Mouse (Mus musculus) thymus, postnatal 0 days (tissue): ENCODE results near the gene Kbtbd12. TPM values are rescaled to one million over a fixed set of nuclear protein-coding genes. Genes with fewer than 3 reads are reported as not detected.

Experiments used
- DNase-seq: peaks from one replicate; pipeline ENCODE4 v3.0.0-alpha.2; 2015; ENCODE audit warnings: low spot score
- polyA plus RNA-seq: library from polyadenylated mRNA; unstranded; fragments of >200 nt; fragmentation: Nextera tagmentation; extraction: Ambion mirVana; gene quantifications from 2 replicates; pipeline ENCODE4 v1.2.1, GENCODE M21; 2015

Kbtbd12 gene
- polyA plus RNA-seq, 1 experiment from 2014 or later = 0.21 TPM

DNA sequence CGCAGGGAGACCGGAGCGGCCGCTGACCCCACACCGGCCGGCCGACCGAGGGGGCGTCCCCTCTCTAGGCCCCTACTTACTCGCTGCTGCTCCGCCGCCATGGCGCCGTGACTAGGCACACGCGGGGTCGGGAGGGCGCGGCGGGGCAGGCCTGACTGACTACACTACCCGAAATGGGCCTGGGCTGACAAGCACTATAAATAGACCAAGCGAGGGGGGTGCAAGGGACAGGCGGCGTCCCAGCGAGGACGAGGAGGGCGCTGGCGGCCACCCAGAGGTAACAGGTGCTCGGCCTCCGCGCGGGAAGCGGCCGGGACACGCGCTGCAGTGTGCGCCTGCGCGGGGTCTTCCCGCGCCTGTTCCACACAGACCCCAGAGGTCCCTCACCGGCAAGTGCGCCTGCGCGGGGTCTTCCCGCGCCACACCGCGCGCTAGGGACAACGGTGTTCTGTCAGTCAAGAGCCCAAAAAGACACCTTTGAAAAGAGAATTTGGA, 10.4 kb downstream of the Kbtbd12 start:
- peak; percentile 81 for DNase-seq

DNA sequence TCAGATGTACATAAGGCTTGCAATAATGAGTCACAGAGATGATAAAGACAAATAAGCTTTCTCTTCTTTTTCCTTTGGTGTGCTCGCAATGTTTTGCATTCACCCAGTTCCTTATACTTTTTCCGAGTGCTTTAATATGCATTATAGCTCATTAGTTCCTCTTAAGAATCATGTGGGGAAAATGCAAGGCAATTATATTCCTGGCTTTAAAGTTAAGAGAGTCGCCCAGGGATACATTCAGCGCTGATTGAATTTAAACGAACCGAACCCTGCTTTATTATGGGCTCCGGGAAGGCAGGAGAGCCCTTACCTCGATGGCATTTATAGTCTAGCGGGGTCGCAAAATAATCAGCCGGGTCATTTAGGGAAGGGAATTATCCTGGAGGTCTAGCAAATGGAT, 10.8 kb downstream of the Kbtbd12 start:
- no peak for DNase-seq

DNA sequence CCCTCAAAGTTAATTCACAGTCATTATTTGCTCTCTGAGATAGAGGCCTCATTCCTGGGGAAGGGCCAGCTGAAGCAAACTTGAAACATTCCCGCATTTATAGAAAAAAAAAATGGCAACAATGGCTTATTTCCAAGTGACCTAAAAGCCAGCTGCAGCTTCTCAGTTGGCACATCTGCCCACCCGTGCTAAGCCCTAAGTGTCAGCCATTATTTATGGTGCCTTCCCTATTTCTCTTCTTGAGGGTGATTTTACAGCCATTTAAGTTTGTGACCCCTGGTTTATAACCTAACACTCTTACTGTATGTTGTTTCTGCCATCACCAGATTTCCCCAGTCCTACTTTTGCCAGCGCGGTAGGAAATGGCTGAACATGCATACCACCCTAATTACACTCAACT, 11.3 kb downstream of the Kbtbd12 start:
- no peak for DNase-seq

DNA sequence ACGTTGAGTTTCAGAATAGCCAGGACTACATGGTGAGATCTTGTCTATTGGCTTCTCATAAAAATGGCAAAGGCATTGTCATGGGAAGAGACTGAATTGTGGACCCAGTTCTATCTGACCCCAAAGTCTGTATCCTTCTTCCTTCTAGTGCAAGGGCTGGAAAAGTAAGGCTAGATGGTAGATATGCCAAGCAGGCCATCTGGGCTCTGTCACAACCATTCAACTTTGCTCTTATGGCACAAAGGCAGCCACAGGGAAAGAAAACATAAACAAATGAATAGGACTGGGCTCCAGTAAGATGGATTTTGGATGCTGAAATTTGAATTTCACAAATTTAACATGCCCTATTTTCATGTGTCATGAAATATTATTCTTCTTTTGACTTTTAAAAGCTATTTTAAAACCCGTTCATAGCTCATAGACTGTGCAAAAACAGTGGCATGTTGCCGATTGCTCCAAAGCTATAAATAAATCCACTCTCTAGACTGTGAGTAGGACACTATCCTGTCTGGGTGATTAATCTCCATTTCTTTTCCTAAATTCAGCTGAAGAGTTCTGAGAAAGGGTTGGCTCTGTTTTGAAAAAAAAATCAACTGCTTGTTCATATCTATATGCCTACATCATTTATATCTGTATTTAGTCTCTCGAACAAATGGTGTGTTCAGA, 15.8 kb downstream of the Kbtbd12 start:
- no peak for DNase-seq

DNA sequence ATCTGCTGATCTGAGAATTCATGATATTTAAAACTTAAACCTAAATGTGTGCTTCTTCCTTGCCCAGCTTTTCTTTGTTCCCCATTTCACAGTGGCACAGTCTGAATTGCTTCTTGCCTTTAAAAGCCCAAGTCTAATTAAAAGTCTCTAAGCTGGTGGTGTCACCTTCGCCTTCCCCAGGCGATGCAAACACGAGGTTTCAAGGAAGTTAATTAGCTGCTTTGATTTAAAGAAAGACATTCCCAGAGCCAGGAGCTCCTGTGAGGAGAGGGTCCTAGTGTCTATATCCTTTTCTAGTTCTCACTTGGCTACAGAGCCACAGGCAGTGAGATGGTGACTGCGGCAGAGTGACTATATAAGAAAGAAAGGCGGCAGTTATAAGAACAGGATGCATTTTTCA, 18.2 kb downstream of the Kbtbd12 start:
- no peak for DNase-seq

DNA sequence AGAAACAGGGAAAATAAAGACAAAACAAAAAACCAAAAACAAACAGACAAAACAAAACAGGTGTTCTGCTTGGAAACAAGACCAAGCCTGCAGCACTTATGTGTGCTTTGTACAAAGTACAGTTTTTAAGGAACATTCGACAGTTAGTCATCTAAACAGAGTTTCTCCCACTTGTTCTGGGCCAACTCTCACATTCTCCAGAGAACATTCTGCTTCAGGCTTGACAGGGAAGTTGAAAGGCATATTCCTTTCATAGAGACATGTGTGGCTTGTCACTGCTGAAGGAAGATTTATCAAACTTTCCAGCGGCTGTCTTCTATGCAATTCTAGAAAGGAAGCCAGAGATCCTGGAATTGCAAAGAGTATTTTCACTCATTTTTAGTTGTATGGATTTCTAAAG, 22.4 kb downstream of the Kbtbd12 start:
- DNase-seq = no peak

DNA sequence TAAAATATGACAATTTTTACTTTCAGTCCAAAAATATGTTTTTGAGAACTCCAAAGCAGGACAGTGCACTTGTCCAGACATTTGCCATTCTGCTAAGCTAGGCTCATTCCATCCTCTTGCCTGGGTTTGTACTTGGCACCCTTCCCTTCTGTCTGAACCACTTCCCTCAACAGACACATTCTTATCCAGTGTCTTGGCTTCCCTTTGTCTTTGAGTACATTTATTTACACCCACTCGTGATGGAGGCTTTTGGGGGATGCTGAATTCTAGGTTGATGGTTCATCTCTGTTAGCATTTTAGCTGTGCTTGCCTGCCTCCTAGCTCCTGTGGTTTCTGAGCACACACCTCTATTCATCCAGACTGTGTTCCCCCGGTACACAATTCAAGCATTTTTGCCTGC, 31.3 kb downstream of the Kbtbd12 start:
- no peak for DNase-seq

DNA sequence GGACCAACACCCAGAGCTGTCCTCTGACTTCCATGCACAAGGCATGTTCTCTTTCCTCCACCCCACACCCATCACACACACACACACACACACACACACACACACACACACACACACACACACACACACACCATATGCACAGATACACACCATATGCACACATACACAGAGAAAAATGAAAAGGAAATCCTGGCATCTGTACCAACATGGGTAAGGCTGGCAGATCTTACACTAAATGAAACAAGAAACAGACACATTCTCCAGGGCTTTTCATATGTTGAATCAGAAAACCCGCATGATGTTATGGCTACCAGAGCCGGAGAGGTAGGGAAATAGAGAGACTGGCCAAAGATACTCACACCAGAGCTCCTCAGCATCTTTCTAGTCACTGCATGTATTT, 32.0 kb downstream of the Kbtbd12 start:
- DNase-seq = no peak

DNA sequence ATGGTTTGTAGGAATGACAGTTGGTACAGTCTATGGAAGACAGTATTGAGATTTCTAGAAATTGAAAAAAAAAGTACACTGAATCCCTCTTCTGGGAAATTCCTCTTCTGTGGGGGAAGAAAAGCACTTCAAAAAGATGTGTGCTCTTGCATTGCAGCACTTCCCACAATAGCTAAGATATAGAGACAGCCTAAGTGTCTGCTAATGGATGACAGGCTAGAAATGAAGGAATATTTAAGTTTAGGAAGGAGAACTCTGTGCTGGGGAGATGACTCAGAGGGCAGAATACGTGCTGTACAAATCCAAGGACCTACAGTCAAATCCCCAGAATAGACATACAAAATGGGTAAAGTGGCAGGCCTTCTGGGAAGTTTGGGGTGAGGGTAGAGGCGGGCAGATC, 32.5 kb downstream of the Kbtbd12 start:
- no peak for DNase-seq

DNA sequence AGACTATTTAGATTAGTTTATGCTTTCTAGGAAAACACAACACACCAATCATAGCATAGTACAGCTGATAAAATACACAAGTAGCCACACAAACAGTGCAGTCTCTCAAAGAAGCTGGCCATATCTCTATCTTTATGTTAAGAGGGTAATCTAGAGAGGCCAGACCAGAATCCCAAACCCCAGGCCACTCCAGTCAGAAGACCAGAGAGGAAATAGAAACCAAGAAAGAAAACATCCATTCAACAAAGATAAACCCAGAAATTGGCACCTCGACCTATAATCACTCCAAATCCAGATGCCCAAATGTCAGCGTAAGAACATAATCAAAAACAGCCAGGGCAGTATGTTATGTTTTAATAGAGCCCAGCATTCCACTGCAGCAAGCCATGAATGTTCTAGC, 41.6 kb downstream of the Kbtbd12 start:
- no peak for DNase-seq

DNA sequence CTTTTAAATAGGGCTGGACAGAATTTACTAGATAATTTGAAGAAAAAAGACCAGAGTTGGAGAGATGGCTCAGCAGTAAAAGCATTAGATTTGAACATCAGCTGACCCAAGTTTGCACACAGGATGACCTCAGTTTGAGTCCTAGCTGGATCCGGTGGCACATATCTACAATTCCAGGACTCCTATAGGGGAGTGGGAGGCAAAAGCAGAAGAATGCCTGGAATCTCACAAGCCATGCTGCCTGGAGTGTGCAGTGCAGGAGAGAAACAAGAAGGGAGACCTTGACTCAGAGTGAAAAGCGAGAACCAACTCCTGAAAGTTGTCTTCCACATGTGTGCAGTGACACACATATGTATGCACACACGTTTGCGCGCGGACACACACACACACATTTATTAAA, 45.4 kb downstream of the Kbtbd12 start:
- no peak for DNase-seq

DNA sequence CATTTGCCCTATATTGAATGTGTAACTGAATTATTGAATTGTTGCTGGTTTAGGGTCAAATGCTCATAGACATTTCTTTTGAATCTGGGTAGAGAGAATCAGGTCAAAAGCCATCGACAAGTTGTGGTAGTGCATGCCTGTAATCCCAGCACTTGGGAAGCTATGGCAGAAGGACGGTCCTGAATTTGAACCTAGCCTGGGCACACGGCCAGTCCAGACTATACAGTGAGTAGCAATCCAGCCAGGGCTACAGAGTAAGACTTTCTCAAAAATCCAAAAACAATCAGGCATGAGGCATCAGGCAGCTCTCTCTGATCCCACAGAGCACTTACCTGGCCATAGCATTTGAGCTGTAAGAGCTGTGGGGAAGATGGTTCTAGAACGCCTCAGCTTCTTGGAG, 47.5 kb downstream of the Kbtbd12 start:
- no peak for DNase-seq

DNA sequence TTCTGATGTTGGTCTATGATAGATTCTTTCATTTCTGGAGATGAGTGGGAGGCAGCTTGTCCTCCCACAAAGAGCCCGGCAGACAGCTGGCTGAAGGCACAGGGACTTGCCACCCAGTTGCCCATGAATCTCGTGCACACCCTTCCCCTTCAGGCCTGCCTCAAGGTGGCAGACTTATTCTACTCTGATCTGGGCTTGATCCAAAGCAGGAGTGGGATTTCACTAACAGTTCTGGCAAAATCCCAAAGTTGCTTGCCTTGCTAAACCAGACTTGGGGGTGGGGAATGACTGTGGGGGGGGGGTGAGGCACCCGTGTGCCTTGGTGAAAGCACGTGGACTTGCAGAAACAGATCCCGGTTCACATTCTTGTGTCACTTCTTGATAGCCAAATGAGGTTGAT, 48.2 kb downstream of the Kbtbd12 start:
- no peak for DNase-seq

DNA sequence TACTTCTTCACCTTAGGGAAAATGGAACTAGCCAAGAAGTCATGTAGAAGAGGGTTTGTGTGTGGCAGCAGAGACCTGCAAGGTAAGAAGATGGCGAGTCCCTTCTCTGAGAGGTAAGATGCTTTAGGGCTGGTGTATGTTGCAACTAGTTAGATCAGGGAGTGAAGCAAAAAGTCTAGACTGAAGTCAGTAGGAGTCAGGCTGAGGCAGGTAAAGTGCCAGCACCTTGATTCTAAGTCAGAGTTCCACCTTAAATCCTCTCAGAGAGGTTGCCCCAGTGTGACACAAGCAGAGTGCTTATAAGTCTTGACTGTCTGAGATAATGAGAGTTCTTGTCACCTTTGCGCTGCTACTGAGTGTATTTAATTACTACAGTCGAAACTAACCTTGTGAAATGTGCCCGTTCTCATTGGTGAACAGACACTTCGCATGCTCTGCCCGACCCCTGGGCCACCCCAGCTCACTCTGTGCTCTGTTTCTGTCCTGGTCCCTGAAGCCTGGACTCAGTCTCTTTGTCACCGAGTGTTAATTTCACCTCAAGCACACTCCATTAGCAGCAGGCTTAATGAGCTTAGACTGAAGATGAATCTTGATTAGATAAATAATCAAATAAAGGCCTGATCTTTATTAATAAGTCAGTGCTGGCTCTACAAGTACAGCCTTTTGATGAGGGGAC, 49.0 kb downstream of the Kbtbd12 start:
- no peak for DNase-seq

DNA sequence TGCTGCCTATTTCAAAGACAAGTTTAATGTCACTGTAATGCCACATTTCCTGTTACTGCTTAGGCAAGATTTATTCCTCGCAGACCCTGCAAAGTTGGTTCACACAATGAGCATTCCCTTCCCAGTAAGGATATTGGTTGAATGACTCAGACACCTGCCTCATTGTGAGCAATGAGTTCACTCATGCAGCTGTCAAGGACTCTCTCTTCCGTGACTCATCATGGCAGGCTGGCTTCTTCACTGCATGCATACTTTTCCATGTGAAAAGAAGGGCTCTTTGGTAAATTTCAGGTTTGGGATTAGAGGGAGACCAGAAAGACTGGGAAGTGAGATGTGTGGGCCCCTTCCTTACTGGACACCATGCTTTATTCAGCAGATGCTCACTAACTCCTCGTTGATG, 50.7 kb downstream of the Kbtbd12 start:
- DNase-seq = no peak

DNA sequence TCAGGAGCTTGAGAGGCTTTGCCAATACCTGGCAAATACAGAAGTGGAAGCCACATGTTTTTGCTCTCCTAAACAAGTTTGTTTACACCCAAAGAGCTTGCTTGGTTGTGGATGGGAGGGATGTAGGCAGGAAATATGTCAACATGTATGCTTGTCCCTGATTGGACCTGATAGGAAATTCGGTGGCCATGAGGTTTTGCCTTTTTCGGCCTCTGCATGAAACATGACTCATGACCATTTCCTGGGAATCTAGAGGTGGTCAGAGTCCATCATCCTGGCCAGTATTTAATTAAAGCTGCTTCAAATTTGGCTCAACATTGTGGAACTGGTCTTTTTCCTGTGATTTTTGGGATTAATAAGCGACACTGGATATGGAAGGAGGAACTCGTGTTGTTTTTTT, 53.8 kb downstream of the Kbtbd12 start:
- no peak for DNase-seq

DNA sequence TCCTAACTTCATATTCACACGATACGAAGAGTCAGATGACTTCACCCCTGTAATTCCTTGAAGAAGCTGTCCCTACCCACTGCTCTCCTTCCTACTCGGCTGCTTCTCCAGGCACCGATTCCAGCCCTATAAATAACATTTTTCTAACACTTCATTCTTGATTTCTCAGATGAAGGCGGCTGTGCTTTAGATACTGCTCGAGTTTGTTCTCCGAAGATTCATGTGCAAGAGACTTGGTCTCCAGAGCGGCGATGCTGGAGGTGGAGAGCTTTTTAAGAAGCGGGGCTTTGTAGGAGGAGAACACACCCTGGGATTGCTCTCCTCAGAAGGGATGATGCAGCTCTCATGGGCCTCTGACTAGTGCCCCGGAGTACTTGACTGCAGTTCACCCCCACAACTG, 61.3 kb downstream of the Kbtbd12 start:
- DNase-seq = no peak

DNA sequence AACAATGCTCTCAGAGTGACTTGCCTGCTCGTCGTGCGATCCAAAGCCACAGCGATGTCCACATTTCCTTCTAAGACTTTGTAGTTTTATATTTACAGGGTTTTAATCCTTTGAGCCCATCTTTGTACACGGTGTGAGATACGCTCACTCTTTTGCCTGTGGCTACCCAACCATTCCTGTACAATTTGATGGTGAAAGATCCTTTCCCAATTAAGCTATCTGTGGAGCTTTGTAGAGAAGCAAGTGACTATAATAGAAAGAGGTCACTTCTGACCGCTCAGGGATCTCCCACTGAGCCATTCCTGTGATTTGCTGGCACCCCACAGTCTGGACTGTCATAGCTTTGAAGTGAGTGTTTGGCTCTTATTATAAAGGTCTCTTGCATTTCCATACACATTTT, 71.1 kb downstream of the Kbtbd12 start:
- DNase-seq = no peak

DNA sequence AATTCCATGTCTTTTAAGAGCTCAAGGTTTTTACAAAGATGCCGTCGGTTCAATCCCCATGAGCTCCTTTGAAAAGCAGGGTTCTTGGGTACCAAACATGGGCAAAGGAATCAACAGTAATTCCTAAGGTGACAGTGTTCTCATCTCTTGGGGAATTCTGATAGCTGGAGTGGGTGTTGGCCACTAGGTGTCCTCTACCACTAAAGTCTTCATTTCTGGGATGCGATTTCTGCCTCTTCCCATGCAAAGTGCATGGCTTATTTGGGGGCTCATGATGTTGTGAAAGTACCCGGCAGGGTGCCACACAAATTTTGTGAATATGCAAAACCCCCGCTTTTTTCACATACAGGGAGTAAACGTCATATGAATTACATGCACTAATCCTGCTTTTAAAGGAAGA, 72.7 kb downstream of the Kbtbd12 start:
- DNase-seq = no peak

DNA sequence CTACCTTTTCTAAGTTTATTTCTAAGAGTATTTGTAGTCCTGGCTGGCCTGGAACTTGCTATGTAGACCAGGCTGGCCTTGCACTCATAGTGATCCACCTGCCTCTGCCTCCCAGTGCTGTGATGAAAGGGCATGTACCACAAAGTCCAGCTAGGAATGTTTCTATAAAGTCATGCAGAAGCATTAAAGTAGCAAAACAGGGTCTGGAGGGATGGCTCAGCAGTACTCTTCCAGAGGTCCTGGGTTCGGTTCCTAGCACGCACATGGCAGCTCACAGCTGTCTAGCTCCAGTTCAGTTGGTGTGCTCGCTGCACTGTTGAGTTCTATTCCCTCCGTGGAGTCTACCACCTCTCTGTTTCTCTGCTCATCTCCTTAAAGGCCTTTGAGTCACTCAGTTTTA, 77.6 kb downstream of the Kbtbd12 start:
- no peak for DNase-seq

DNA sequence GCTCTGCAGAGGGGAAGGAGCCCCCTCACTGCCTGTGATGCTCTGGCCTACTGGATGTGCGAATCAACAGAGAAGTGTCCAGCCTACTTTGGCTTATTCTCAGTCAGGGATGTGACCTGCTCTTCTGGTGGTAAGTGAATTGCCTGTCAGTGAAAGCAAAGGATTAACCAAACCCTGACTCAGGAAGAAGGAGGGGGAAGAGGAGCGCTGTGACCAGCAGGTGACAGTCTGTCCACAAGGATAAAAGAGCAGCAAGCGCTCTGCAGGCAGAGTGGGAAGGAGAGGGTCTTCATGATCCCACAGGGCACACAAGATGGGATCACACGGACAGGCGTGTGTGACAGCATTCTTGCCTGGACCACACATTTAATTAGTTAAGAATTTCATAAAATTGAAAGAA, 78.1 kb downstream of the Kbtbd12 start:
- no peak for DNase-seq

DNA sequence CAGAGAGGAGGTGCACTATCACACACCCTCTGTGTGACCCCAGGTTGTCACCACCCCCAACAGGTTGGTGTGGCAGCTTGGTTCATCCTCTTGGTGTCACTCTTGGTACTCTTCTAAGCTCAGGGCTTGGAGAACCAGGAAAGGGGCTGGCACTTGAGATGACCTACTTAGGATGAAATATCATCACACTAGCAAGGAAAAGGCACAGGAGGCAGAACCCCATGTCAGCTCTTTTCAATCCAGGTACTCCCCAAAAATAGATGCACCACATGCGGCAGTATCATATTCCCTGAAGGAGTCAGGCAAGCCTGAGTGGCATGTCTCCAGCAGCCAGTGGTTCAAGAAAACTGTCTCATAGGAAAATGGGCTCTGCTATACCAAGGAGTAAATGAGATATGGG, 79.7 kb downstream of the Kbtbd12 start:
- DNase-seq = no peak

DNA sequence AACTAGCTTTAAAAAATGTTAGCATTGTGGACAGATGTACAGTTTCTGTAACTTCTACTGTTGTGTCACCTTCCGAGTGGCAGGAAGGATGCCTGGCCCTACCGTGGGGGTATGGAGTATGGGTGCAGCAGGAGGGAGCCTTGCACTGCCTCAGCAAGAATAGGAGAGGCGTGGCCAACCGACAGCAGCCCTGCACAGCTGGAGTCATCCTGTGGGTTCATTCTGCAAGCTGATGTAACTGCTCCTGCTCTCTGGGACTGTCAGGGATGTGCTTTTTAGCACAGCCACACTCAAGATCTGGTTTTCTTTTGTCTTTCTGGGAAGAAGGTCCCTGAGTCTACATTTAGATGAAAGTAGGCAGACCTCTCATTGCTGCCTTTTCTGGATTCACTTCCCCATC, 80.2 kb downstream of the Kbtbd12 start:
- DNase-seq = peak; percentile 16
